Mouse (Mus musculus) intestine, postnatal 0 days (tissue): ENCODE results near the gene Clec1b. TPM values are rescaled to one million over a fixed set of nuclear protein-coding genes. Genes with fewer than 3 reads are reported as not detected.

ENCODE experiments used
- ATAC-seq: fragments of 200-750 bp; cut with Nextera tagmentation; 2 replicates; pipeline ENCODE4 v1.8.0; 2017; ENCODE audit warnings: mild to moderate bottlenecking, moderate TSS enrichment, moderate library complexity
- H3K27ac ChIP-seq: fragments of 300-500 bp; sonication (generic); 2 replicates; pipeline ENCODE4 v1.5.1; 2014; ENCODE audit warnings: mild to moderate bottlenecking, low read depth, low read length, moderate library complexity
- H3K27me3 ChIP-seq: fragments of 300-500 bp; sonication (generic); replicated peaks from 2 replicates; pipeline ENCODE4 v1.6.1; 2014; ENCODE audit warnings: low read length, mixed read lengths; ENCODE audit not compliant: control insufficient read depth, insufficient read depth
- H3K36me3 ChIP-seq: fragments of 300-500 bp; sonication (generic); 2 replicates; pipeline ENCODE4 v1.6.1; 2014; ENCODE audit warnings: mild to moderate bottlenecking, moderate library complexity; ENCODE audit not compliant: control insufficient read depth, insufficient read depth
- H3K4me1 ChIP-seq: fragments of 300-500 bp; sonication (generic); replicated peaks from 2 replicates; pipeline ENCODE4 v1.6.1; 2014; ENCODE audit warnings: antibody characterized with exemption, low read length, mixed read lengths; ENCODE audit not compliant: control insufficient read depth, insufficient read depth
- H3K4me2 ChIP-seq: fragments of 300-500 bp; sonication (generic); replicated peaks from 2 replicates; pipeline ENCODE4 v1.6.1; 2014; ENCODE audit warnings: low read depth, mild to moderate bottlenecking, moderate library complexity
- H3K4me3 ChIP-seq: fragments of 300-500 bp; sonication (generic); 2 replicates; pipeline ENCODE4 v1.5.1; 2014; ENCODE audit warnings: low read depth, low read length
- H3K9ac ChIP-seq: fragments of 300-500 bp; sonication (generic); 2 replicates; pipeline ENCODE4 v1.6.1; 2014; ENCODE audit warnings: mild to moderate bottlenecking, low read depth, low read length
- H3K9me3 ChIP-seq: fragments of 300-500 bp; sonication (generic); 2 replicates; pipeline ENCODE4 v1.6.1; 2016; ENCODE audit warnings: mixed run types; ENCODE audit not compliant: control insufficient read depth
- CTCF ChIP-seq: sonication (generic); IDR thresholded peaks from 2 replicates; pipeline ENCODE4 v1.5.1; 2016; ENCODE audit warnings: low read depth, mild to moderate bottlenecking, control low read depth, antibody characterized with exemption, moderate library complexity
- WGBS: fragments of 180-500 bp; shearing (Covaris S2); extraction: QIAGEN DNeasy Blood & Tissue Kit; methylation state at CpG from one replicate; pipeline ENCODE4 v1.1.7; 2014; 5-methylcytosine and 5-hydroxymethylcytosine counted together
- polyA plus RNA-seq: library from polyadenylated mRNA; unstranded; fragments of >200 nt; fragmentation: Nextera tagmentation; extraction: Ambion mirVana; gene quantifications from 2 replicates; pipeline ENCODE4 v1.2.1, GENCODE M21; 2015

Clec1b gene
- polyA plus RNA-seq, 1 experiment from 2014 or later: 0.29 TPM

DNA sequence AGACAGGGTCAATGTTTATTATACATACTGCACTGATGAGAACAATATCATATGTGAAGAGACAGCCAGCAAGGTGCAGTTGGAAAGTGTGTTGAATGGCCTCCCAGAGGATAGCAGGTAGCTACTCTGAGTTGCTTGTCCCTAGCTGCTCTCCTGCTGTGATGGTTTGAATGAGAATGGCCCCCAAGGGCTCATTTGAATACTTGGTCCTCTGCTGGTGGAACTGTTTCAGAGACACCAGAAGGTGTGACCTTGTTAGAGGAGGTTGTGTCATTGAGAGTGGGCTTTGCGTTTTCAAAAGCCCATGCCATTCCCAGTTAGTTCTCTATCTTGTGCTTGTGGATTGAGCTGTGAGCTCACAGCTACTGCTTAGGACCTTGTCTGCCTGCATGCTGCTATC is 33.2 kb upstream of the Clec1b start:
- Histone ChIP-seq H3K9ac (no peak overlapping the region), H3K4me2 (no peak overlapping the region), H3K27me3 (no peaks in the 10 kb centered on the region), H3K9me3 (no peaks in the 10 kb centered on the region), H3K4me3 (no peak overlapping the region), H3K27ac (no peak overlapping the region), H3K4me1 (no peaks in the 10 kb centered on the region), H3K36me3 (no peaks in the 10 kb centered on the region)
- no peak for ATAC-seq
- WGBS: 28% methylated on average over 1 of the region's 1 CpGs
- no peak for TF ChIP-seq CTCF

- no peak overlapping the region for H3K4me2 ChIP-seq
- H3K36me3 ChIP-seq: no peaks in the 10 kb centered on the region
- no peaks in the 10 kb centered on the region for H3K4me1 ChIP-seq
- no peak overlapping the region for H3K27ac ChIP-seq
- WGBS: 12% methylated on average over 6 of the region's 6 CpGs
- peak; percentile 91 for TF ChIP-seq CTCF
- no peaks in the 10 kb centered on the region for H3K9me3 ChIP-seq
- ATAC-seq: no peak
- H3K27me3 ChIP-seq: no peaks in the 10 kb centered on the region
- no peak overlapping the region for H3K4me3 ChIP-seq
- no peak overlapping the region for H3K9ac ChIP-seq
Observed at GRCm38 (mm10) chr6:129365959-129366359, 31.1 kb upstream of the Clec1b start.

DNA sequence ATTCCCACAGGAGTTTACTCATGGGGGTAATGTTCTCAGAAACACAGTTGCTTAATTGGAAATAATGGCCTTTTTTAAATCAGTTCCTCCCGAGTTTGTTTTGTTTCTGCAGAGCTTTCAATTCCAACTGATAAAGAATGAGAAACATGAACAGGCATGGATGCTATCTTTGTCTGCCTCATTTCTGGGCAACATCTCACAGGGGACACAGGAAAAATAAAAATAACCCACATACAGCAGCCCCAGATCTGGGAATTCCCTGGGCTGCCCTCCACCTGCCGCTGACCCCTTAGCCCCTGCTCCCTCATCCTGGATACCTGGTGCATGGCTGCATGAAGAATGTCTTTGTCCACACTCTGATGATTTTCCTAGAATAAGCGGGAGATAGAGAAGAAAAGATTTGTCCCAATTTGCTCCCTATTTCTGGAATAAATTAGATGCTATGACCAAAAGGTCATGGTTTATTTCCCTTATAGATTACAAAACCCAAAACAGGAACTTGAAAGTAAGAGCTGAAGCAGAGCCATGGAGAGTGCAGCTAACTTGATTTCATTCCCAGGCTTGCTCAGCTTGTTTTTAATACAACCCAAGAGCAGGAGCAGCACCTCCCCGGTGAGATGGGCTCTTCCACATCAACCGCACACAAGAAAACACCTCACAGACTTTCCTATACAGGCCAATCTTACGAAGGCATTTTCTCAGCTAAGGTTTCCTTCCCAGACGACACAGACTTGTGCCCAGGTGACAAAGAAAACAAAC is 27.5 kb upstream of the Clec1b start:
- Histone ChIP-seq H3K27me3 (no peaks in the 10 kb centered on the region), H3K9ac (no peak overlapping the region), H3K4me3 (no peak overlapping the region), H3K36me3 (no peaks in the 10 kb centered on the region), H3K27ac (no peak overlapping the region), H3K4me2 (no peak overlapping the region), H3K9me3 (no peaks in the 10 kb centered on the region), H3K4me1 (no peaks in the 10 kb centered on the region)
- no peak for ATAC-seq
- TF ChIP-seq CTCF: no peak
- 73% methylated on average over 7 of the region's 7 CpGs for WGBS

DNA sequence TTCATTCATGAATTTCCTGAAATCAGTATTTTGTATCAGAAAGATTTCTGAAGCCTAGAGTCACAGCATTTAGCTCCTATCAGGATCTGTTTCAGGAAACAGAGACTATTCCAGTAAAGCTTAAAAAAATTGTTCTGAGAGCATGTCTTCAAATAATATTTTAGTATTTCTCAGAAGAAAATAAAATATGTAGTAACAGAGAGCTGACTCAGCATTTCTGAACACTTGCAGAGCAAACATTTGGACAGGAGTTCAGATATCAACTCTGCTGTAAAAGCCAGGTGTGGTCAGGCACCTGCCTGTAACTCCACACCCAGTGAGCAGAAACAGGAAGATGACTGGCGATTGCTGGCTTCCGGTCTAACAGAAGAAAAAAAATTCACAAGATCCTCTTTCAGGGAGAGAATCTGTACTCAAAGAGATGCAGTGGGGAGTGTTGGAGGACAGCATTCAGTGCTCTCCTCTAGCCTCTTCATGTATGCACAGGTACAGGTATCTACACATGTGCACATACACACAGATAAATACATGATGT is 22.1 kb upstream of the Clec1b start:
- no peaks in the 10 kb centered on the region for H3K9me3 ChIP-seq

GRCm38 (mm10) chr6:129380454-129380853 is 16.6 kb upstream of the Clec1b start:
- 76% methylated on average over 4 of the region's 4 CpGs for WGBS

More for the DNA sequence above, 22.1 kb upstream of the Clec1b start:
- Histone ChIP-seq H3K27ac (no peak overlapping the region), H3K4me3 (no peak overlapping the region), H3K4me1 (no peaks in the 10 kb centered on the region), H3K36me3 (no peaks in the 10 kb centered on the region), H3K9ac (no peak overlapping the region), H3K4me2 (no peak overlapping the region), H3K27me3 (no peaks in the 10 kb centered on the region)
- TF ChIP-seq CTCF: no peak
- WGBS: 32% methylated on average over 2 of the region's 2 CpGs
- peak; percentile 81 for ATAC-seq

GRCm38 (mm10) chr6:129381736-129382135 is 15.4 kb upstream of the Clec1b start:
- no peak overlapping the region for H3K4me2 ChIP-seq
- no peaks in the 10 kb centered on the region for H3K27me3 ChIP-seq
- no peaks in the 10 kb centered on the region for H3K36me3 ChIP-seq
- no peak for TF ChIP-seq CTCF
- no peaks in the 10 kb centered on the region for H3K4me1 ChIP-seq
- H3K9ac ChIP-seq: no peak overlapping the region
- no peaks in the 10 kb centered on the region for H3K9me3 ChIP-seq
- ATAC-seq: no peak; the same call in 1 of the 2 replicates
- H3K27ac ChIP-seq: no peak overlapping the region
- 27% methylated on average over 1 of the region's 1 CpGs for WGBS
- no peak overlapping the region for H3K4me3 ChIP-seq

More at GRCm38 (mm10) chr6:129380454-129380853, 16.6 kb upstream of the Clec1b start:
- TF ChIP-seq CTCF: no peak
- no peaks in the 10 kb centered on the region for H3K9me3 ChIP-seq
- H3K4me3 ChIP-seq: no peak overlapping the region
- no peak overlapping the region for H3K27ac ChIP-seq
- H3K36me3 ChIP-seq: no peaks in the 10 kb centered on the region
- H3K9ac ChIP-seq: no peak overlapping the region
- H3K27me3 ChIP-seq: no peaks in the 10 kb centered on the region
- no peak overlapping the region for H3K4me2 ChIP-seq
- H3K4me1 ChIP-seq: no peaks in the 10 kb centered on the region
- ATAC-seq: no peak
